Mouse (Mus musculus) forebrain, embryonic 15.5 days (tissue): ENCODE data around the gene Grid1. TPM values are rescaled to one million over a fixed set of nuclear protein-coding genes. Genes with fewer than 3 reads are reported as not detected.
A peak's percentile ranks its signal among the peaks of the same experiment; 100 is the strongest.

ENCODE experiments used
- ATAC-seq: fragments of 200-750 bp; cut with Nextera tagmentation; replicated peaks from 2 replicates; pipeline ENCODE4 v1.8.0; 2017; ENCODE audit warnings: mild to moderate bottlenecking, moderate TSS enrichment, moderate library complexity
- H3K27ac ChIP-seq: fragments of 300-500 bp; sonication (generic); replicated peaks from 2 replicates; pipeline ENCODE4 v1.5.1; 2015; ENCODE audit warnings: mild to moderate bottlenecking, inconsistent platforms
- H3K27me3 ChIP-seq: fragments of 300-500 bp; sonication (generic); 2 replicates; pipeline ENCODE4 v1.6.1; 2015; ENCODE audit warnings: inconsistent platforms
- H3K36me3 ChIP-seq: fragments of 300-500 bp; sonication (generic); 2 replicates; pipeline ENCODE4 v1.6.1; 2015; ENCODE audit warnings: mild to moderate bottlenecking, inconsistent platforms
- H3K4me1 ChIP-seq: fragments of 300-500 bp; sonication (generic); 2 replicates; pipeline ENCODE4 v1.6.1; 2015; ENCODE audit warnings: inconsistent platforms
- H3K4me2 ChIP-seq: fragments of 300-500 bp; sonication (generic); replicated peaks from 2 replicates; pipeline ENCODE4 v1.6.1; 2015; ENCODE audit warnings: mild to moderate bottlenecking, inconsistent platforms
- H3K4me3 ChIP-seq: fragments of 300-500 bp; sonication (generic); 2 replicates; pipeline ENCODE4 v1.5.1; 2015; ENCODE audit warnings: mild to moderate bottlenecking, inconsistent platforms
- H3K9ac ChIP-seq: fragments of 300-500 bp; sonication (generic); replicated peaks from 2 replicates; pipeline ENCODE4 v1.6.1; 2015; ENCODE audit warnings: mild to moderate bottlenecking, inconsistent platforms
- H3K9me3 ChIP-seq: fragments of 300-500 bp; sonication (generic); 2 replicates; pipeline ENCODE4 v1.6.1; 2016; ENCODE audit warnings: inconsistent platforms
- WGBS: fragments of 180-500 bp; shearing (Covaris S2); methylation state at CpG from one replicate; pipeline ENCODE4 v1.1.7; 2015; ENCODE audit warnings: mixed read lengths; 5-methylcytosine and 5-hydroxymethylcytosine counted together
- polyA plus RNA-seq: library from polyadenylated mRNA; unstranded; fragments of >200 nt; fragmentation: Nextera tagmentation; extraction: Ambion mirVana; gene quantifications from 2 replicates; pipeline ENCODE4 v1.2.1, GENCODE M21; 2015

Grid1 gene
- polyA plus RNA-seq, 1 experiment from 2014 or later, result 4.1 TPM

DNA sequence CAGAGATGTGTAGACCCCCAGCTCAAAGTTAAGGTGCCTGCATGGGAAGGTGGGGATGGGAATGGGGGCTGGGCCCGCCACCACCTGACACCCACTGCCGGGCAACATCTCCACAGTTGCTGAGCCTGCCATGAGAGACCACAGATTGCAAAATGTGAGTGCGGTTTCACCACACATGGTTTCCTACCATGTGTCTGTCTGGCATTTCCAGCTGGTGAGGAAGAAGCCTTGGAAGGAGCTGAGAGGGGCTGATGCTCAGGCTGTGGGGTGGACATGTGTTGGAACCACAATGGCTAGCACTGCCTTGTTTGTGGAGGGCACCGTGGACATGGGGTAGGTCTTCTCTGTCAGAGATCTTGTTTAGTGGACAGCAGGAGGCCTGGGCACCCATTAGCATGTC is 20.0 kb downstream of the Grid1 start:
- no peak for ATAC-seq
- H3K9ac ChIP-seq, result no peak overlapping the region
- WGBS, result 81% methylated on average over 4 of the region's 4 CpGs
- H3K27me3 ChIP-seq, result no peaks in the 10 kb centered on the region
- no peaks in the 10 kb centered on the region for H3K4me1 ChIP-seq
- no peak overlapping the region for H3K4me2 ChIP-seq
- H3K9me3 ChIP-seq, result no peaks in the 10 kb centered on the region
- no peak overlapping the region for H3K4me3 ChIP-seq
- H3K27ac ChIP-seq, result no peak overlapping the region
- no peaks in the 10 kb centered on the region for H3K36me3 ChIP-seq

DNA sequence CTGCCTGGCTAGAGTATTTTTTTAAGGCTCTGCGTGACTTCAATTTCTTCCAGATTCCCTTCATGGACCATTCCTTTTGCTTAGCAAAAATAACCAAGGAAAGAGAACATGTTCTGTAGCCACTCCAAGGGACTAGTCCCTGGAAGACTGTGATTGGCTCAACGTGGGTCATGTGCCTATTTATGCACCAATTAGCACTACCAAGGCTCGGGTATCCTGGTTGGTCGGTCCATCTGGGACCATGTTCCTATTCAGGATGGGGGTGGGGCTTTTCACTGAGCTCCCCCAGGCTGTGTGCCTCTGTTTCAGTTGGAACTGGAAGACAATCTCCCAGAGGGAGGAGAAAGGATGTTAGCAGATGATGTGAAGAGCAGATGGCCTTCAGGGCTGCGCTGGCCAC is 23.7 kb downstream of the Grid1 start:
- H3K27ac ChIP-seq, result no peak overlapping the region
- WGBS, result 83% methylated on average over 5 of the region's 5 CpGs
- H3K4me3 ChIP-seq, result no peak overlapping the region
- H3K9me3 ChIP-seq, result no peaks in the 10 kb centered on the region
- no peak overlapping the region for H3K4me2 ChIP-seq
- no peak for ATAC-seq
- H3K27me3 ChIP-seq, result no peaks in the 10 kb centered on the region
- no peaks in the 10 kb centered on the region for H3K36me3 ChIP-seq
- H3K4me1 ChIP-seq, result peaks cover 5% of the 10 kb centered on the region; the same call in 1 of the 2 replicates
- no peak overlapping the region for H3K9ac ChIP-seq

DNA sequence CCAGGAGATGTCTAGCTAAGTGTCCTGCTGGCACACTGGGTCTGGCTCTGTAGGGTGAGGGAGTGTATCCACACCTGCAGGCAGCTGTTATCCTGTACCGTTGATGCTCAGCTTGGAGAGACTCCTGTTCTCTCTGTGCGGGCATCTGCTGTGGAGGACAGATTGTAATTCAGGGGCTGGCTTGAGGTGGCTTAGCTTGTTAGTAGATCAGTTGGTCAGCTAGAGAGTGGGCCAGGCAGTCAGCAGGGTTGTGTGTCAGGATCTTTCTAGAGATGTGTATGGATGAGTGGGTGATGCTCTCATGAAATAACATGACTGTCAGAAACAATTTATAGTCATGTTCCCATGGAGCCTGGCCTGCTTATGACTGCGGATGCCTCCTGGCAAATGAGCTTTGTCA is 24.3 kb downstream of the Grid1 start:
- 92% methylated on average over 3 of the region's 3 CpGs for WGBS
- Histone ChIP-seq H3K4me2 (no peak overlapping the region), H3K9me3 (no peaks in the 10 kb centered on the region), H3K4me3 (no peak overlapping the region), H3K9ac (no peak overlapping the region), H3K36me3 (no peaks in the 10 kb centered on the region), H3K4me1 (peaks cover 5% of the 10 kb centered on the region; the same call in 1 of the 2 replicates), H3K27me3 (no peaks in the 10 kb centered on the region), H3K27ac (no peak overlapping the region)
- ATAC-seq, result no peak

DNA sequence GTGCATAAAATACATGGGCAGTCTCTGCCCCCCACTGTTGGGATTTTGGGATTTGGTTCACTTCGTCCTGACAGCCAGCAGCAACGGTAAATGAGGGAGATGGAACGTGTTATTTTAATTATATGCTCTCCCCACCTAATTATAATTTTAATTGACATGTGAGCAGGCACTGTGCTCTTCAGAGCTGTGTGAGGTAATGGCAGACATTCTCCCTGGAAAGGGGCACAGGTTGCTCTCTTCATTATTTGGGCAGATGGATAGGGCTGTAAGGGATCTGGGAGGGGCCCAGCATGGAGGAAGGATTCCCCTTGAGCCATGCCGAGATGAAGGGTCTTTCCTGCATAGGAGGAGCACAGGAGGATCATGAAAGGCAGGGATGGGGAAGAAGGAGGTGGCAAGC is 26.9 kb downstream of the Grid1 start:
- 15% methylated on average over 4 of the region's 4 CpGs for WGBS
- Histone ChIP-seq H3K36me3 (no peaks in the 10 kb centered on the region), H3K4me2 (no peak overlapping the region), H3K27me3 (no peaks in the 10 kb centered on the region), H3K9me3 (no peaks in the 10 kb centered on the region), H3K9ac (no peak overlapping the region), H3K27ac (no peak overlapping the region), H3K4me3 (no peak overlapping the region), H3K4me1 (peaks cover 5% of the 10 kb centered on the region; the same call in 1 of the 2 replicates)
- ATAC-seq, result peak; percentile 48

DNA sequence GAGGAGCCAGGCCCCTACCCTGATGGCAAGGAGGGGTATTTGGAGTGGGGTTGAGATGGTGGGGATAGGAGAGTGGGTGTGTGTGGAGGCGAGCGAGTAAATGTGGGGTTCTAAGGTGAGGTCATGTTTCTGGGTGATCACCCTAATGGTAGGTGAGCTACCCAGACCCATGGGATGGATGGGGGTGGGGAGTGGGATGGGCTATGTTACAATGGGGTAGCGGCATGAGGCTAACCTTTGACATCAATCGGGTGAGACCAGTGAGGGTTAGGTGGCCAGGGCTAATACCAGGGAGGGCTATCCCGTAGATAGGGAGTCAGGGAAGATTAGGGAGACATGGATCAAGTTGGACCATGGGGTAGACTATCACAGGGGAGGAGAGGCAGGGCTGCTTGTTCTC is 27.7 kb downstream of the Grid1 start:
- WGBS, result 95% methylated on average over 5 of the region's 5 CpGs
- H3K36me3 ChIP-seq, result no peaks in the 10 kb centered on the region
- H3K9ac ChIP-seq, result no peak overlapping the region
- no peak overlapping the region for H3K4me3 ChIP-seq
- H3K27me3 ChIP-seq, result no peaks in the 10 kb centered on the region
- H3K4me2 ChIP-seq, result no peak overlapping the region
- 0 out of 2 replicates have a peak, but pooled peaks have one; percentile 14 for ATAC-seq
- no peak overlapping the region for H3K27ac ChIP-seq
- peaks cover 5% of the 10 kb centered on the region; the same call in 1 of the 2 replicates for H3K4me1 ChIP-seq
- no peaks in the 10 kb centered on the region for H3K9me3 ChIP-seq

DNA sequence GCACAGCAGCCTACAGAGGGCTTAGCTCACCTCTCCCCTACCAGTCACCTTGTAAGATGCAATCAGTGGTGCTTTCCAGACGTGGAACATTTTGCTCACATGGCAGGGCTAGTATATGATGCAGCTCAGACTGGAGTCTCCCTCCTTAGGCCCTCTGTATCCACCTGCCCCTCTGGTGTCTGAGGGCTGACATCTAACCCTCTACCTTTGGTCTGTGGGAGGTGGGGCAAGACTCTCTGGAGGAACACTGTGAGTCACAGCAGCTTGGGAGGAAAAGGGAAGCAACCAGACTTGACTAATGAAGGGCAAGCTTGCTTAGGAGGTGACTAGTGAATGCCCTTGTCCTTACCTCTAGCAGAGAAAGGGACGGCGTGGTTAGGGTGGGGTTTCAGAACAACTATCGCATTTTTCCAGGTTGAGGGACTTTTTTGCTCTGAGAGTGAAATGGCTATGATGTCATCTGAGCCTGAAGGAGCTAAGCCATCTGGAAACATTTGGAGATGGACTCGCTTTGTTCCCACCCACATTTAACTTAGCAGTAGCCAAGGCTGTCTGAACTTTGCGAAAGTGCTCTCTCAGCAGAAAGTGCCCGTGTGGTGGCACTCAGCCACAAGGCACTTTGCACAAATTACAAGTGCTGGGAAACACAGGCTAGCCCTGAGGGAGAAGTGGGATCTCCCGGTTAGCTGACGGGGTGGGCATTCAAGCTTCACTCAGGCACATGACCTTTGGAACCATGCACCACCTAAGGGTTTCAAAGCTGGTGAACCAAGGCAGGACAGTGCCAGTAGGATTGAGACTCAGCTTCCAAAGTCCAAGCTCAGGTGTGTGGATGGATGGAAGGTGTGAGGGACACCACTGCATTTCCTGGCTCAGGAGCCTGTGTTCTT is 41.2 kb downstream of the Grid1 start:
- no peak overlapping the region for H3K4me2 ChIP-seq
- no peak overlapping the region for H3K9ac ChIP-seq
- 66% methylated on average over 9 of the region's 9 CpGs for WGBS
- no peaks in the 10 kb centered on the region for H3K4me1 ChIP-seq
- no peak; the same call in 1 of the 2 replicates for ATAC-seq
- H3K27me3 ChIP-seq, result no peaks in the 10 kb centered on the region
- no peaks in the 10 kb centered on the region for H3K9me3 ChIP-seq
- no peaks in the 10 kb centered on the region for H3K36me3 ChIP-seq
- H3K27ac ChIP-seq, result no peak overlapping the region
- no peak overlapping the region for H3K4me3 ChIP-seq

DNA sequence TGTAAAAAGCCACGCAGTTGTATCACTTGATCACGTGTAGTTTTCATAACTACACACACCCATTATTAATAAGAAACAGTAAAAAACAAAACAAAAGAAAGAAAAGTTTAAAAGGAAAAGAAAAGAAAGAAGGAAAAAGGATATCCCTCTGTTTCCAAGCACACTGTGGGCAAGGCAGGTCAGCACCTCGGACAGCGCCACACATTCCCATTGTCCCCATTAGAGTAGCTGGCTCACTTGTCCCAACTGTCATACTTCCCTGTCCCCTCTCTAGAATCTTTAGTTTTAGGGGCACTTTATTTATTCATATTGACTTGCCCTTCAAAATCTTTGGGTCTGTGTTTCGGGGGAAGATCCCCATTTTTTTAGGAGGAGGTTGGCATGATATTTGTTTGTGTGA is 47.4 kb downstream of the Grid1 start:
- WGBS, result 31% methylated on average over 5 of the region's 5 CpGs
- no peak overlapping the region for H3K27ac ChIP-seq
- no peak overlapping the region for H3K4me2 ChIP-seq
- ATAC-seq, result no peak
- H3K27me3 ChIP-seq, result no peaks in the 10 kb centered on the region
- no peaks in the 10 kb centered on the region for H3K4me1 ChIP-seq
- no peak overlapping the region for H3K4me3 ChIP-seq
- H3K9ac ChIP-seq, result no peak overlapping the region
- no peaks in the 10 kb centered on the region for H3K36me3 ChIP-seq
- H3K9me3 ChIP-seq, result no peaks in the 10 kb centered on the region

DNA sequence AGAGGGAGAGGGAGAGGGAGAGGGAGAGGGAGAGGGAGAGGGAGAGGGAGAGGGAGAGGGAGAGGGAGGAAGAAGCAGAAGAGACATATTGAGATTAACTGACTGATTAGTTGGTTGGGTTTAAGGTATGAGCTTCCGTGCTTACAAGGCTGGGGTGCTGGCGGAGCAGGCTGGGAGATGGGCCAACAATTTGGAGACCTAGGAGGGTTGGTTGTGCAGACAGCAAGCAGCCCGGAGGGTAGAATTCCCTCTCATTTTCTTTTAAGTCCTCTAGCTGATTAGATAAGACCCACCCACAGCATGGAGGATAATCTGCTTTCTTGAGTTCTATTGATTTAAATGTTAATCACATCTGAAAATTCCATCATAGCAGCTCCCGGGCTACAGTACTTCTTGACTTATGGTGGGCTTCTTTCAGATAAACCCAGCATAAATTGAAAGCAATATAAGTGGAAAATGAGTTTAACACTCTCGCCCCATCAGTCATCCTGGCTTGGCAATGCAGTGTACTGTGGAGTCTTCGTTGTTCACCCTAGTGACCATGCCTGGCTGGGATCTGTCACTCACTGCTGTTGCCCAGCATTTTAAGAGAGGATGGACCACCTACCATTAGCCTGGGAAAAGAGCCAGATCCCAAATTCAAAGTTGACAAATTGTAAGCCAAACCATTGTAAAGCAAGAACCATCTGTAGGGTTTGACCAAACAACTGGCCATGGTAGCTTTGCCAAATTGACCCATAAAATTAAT is 48.8 kb downstream of the Grid1 start:
- Histone ChIP-seq H3K4me3 (no peak overlapping the region), H3K9me3 (no peaks in the 10 kb centered on the region), H3K9ac (no peak overlapping the region), H3K27me3 (no peaks in the 10 kb centered on the region), H3K4me1 (no peaks in the 10 kb centered on the region), H3K36me3 (no peaks in the 10 kb centered on the region), H3K4me2 (no peak overlapping the region), H3K27ac (no peak overlapping the region)
- 67% methylated on average over 6 of the region's 6 CpGs for WGBS
- no peak for ATAC-seq

DNA sequence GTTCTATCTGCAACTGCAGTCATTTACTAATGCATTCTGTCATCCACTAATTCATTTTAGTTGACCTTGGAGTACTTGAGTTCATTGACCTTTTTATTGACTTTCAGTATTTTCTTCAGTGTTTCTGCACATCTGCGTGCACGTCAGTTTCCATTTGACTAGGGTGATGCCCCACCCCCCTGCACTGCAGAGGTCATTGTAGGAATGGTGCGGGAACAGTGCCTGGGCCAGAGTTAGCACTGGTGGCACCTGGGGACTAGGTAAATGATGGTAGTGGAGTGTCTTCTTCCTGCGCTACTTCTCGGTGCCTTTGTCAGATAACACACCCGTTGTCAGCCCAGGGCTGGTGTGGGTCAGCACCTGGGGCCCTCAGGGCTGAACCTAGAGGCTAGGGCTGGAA is 60.1 kb downstream of the Grid1 start:
- WGBS, result 53% methylated on average over 6 of the region's 6 CpGs
- H3K9me3 ChIP-seq, result no peaks in the 10 kb centered on the region
- no peak for ATAC-seq
- no peak overlapping the region for H3K27ac ChIP-seq
- no peaks in the 10 kb centered on the region for H3K27me3 ChIP-seq
- H3K4me1 ChIP-seq, result peaks cover 14% of the 10 kb centered on the region
- H3K36me3 ChIP-seq, result no peaks in the 10 kb centered on the region
- no peak overlapping the region for H3K4me3 ChIP-seq
- no peak overlapping the region for H3K4me2 ChIP-seq
- H3K9ac ChIP-seq, result no peak overlapping the region

DNA sequence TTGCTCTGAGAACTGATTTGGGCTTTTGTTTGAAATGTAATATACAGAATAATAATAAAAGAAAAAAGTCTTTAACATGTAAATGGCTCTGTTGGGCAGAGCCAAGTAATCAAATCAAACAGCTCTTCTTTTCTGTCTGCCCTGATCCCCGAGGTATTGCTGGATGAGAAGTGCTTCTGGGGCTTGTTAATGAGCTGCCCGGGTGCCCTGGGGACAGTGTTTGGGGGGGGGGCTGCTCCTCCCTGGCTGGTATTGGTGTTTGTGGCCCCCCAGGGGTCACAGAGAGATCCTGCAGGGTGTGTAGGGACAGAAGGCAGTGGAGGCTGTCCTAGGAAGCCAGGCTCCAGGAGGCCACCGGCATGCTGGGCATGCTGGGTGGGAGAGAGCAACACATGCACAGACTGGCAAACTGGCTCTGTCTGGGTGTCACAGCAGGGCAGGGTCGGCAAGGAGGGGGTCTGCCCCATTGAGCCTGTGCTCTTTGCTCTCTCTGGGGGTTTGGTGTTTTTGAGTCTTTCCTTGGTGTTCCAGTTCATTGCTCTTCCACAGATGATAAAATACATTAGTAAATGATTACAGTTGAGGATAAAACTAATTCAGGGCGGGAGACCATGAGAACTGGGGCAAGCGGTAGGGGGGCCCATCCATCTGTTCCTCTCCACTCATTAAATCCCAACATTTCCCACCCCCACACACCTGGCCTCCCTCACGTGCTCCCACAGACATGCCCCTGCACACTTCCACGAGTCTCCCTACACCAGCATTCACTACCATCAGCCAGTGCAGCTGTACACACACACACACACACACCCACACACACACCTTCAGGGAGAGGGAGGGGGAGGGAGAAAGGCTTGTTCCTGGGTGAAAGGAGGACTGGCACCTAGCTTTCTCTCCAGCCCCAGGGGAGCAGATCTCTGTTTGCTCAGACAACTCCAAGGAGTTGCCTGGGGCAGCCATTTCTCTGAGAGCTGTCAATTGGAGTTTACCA is 60.8 kb downstream of the Grid1 start:
- peak; percentile 60 for ATAC-seq
- no peak overlapping the region for H3K27ac ChIP-seq
- H3K4me2 ChIP-seq, result no peak overlapping the region
- H3K9me3 ChIP-seq, result no peaks in the 10 kb centered on the region
- no peak overlapping the region for H3K9ac ChIP-seq
- no peak overlapping the region for H3K4me3 ChIP-seq
- H3K4me1 ChIP-seq, result peaks cover 14% of the 10 kb centered on the region
- H3K36me3 ChIP-seq, result no peaks in the 10 kb centered on the region
- 16% methylated on average over 8 of the region's 8 CpGs for WGBS
- no peaks in the 10 kb centered on the region for H3K27me3 ChIP-seq

DNA sequence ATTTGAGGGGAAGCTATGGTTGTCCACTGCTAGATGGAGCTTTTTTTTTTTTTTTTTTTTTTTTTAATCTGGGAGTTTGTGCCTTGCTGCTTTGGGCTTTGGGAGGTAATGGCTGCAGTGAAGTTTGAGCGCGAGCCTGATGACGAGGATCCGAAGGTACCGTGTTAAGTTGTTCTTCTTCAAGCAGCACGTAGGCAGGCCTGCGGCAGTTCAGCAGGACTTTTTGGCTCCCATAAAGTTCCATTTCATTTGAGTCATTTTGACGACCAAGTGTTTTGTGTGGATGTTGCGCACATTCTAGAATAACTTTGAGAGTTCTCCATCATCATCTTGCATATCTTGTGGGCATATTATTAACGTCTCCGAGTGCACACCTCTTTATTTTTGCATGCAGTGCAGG is 64.3 kb downstream of the Grid1 start:
- H3K9ac ChIP-seq, result no peak overlapping the region

More for the DNA sequence above, 64.3 kb downstream of the Grid1 start:
- 93% methylated on average over 11 of the region's 11 CpGs for WGBS
- H3K4me3 ChIP-seq, result no peak overlapping the region
- no peak overlapping the region for H3K4me2 ChIP-seq
- H3K27ac ChIP-seq, result no peak overlapping the region
- ATAC-seq, result no peak
- no peaks in the 10 kb centered on the region for H3K9me3 ChIP-seq
- H3K4me1 ChIP-seq, result peaks cover 14% of the 10 kb centered on the region
- H3K27me3 ChIP-seq, result no peaks in the 10 kb centered on the region
- H3K36me3 ChIP-seq, result no peaks in the 10 kb centered on the region
